Mouse (Mus musculus) liver, embryonic 13.5 days (tissue): Measurements from ENCODE around the gene 1700015F17Rik. TPM values are rescaled to one million over a fixed set of nuclear protein-coding genes. Genes with fewer than 3 reads are reported as not detected.
A peak's percentile ranks its signal among the peaks of the same experiment; 100 is the strongest.

Experiments used
- ATAC-seq: fragments of 200-750 bp; cut with Nextera tagmentation; 2 replicates; pipeline ENCODE4 v1.8.0; 2017; ENCODE audit warnings: low read depth, mild to moderate bottlenecking, moderate number of reproducible peaks, moderate library complexity
- DNase-seq: peaks from one replicate; pipeline ENCODE4 v3.0.0; 2022
- H3K27ac ChIP-seq: fragments of 300-500 bp; sonication (generic); 2 replicates; pipeline ENCODE4 v1.5.1; 2015; ENCODE audit warnings: moderate library complexity, mild to moderate bottlenecking, inconsistent platforms
- H3K27me3 ChIP-seq: fragments of 300-500 bp; sonication (generic); 2 replicates; pipeline ENCODE4 v1.6.1; 2015; ENCODE audit warnings: mild to moderate bottlenecking, inconsistent platforms
- H3K36me3 ChIP-seq: fragments of 300-500 bp; sonication (generic); 2 replicates; pipeline ENCODE4 v1.6.1; 2015; ENCODE audit warnings: mild to moderate bottlenecking, inconsistent platforms
- H3K4me1 ChIP-seq: fragments of 300-500 bp; sonication (generic); replicated peaks from 2 replicates; pipeline ENCODE4 v1.6.1; 2015; ENCODE audit warnings: inconsistent platforms
- H3K4me2 ChIP-seq: fragments of 300-500 bp; sonication (generic); 2 replicates; pipeline ENCODE4 v1.6.1; 2015; ENCODE audit warnings: inconsistent platforms, mild to moderate bottlenecking, moderate library complexity
- H3K4me3 ChIP-seq: fragments of 300-500 bp; sonication (generic); replicated peaks from 2 replicates; pipeline ENCODE4 v1.5.1; 2015; ENCODE audit warnings: mild to moderate bottlenecking, inconsistent platforms
- H3K9ac ChIP-seq: fragments of 300-500 bp; sonication (generic); 2 replicates; pipeline ENCODE4 v1.6.1; 2015; ENCODE audit warnings: mild to moderate bottlenecking, inconsistent platforms
- H3K9me3 ChIP-seq: fragments of 300-500 bp; sonication (generic); replicated peaks from 2 replicates; pipeline ENCODE4 v1.6.1; 2016; ENCODE audit warnings: inconsistent platforms
- WGBS: fragments of 180-500 bp; shearing (Covaris S2); methylation state at CpG from one replicate; pipeline ENCODE4 v1.1.7; 2015; ENCODE audit not compliant: insufficient replicate concordance; 5-methylcytosine and 5-hydroxymethylcytosine counted together
- polyA plus RNA-seq: library from polyadenylated mRNA; unstranded; fragments of >200 nt; fragmentation: Nextera tagmentation; extraction: Ambion mirVana; gene quantifications from 2 replicates; pipeline ENCODE4 v1.2.1, GENCODE M21; 2015

Gene 1700015F17Rik
- polyA plus RNA-seq, 1 experiment from 2014 or later: not detected

GRCm38 (mm10) chr5:5423081-5423480, 55.9 kb downstream of the 1700015F17Rik start:
- Histone ChIP-seq H3K27me3 (no peaks in the 10 kb centered on the region), H3K4me3 (no peak overlapping the region), H3K9ac (no peak overlapping the region), H3K9me3 (no peaks in the 10 kb centered on the region), H3K4me1 (no peaks in the 10 kb centered on the region), H3K36me3 (no peaks in the 10 kb centered on the region), H3K4me2 (no peak overlapping the region), H3K27ac (no peak overlapping the region)
- WGBS: 86% methylated on average over 4 of the region's 4 CpGs
- ATAC-seq (no peak), DNase-seq (no peak)

DNA sequence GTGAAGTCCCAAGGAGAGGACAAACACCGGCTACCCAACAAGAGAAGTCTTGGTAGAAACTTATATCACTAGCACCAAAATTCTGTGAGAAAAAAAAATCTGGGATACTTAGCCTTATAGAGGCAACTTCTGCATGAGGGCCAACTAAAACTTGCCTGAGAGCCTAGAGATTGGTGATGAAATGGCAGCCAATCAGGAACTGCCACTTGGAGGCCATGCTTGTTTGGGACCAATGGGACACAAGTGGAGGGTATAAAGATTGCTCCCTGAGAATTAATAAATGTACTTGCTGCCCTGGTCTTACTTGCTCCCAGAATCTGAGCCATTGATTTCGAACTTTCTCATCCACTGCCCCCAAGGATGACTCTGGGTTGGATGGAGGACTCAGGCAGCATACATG, 57.5 kb downstream of the 1700015F17Rik start:
- 71% methylated on average over 2 of the region's 2 CpGs for WGBS

GRCm38 (mm10) chr5:5419992-5420455, 58.9 kb downstream of the 1700015F17Rik start, which contains the start of gene Cdk14:
Gene Cdk14, minus strand, starts transcription at chr5:5420312.
- Histone ChIP-seq H3K36me3 (no peaks in the 10 kb centered on the region), H3K4me1 (no peaks in the 10 kb centered on the region), H3K27ac (no peak within 1 kb of the TSS; the same call in 1 of the 2 replicates), H3K9me3 (no peaks in the 10 kb centered on the region), H3K9ac (no peak within 1 kb of the TSS), H3K4me3 (no peak within 1 kb of the TSS), H3K4me2 (0 out of 2 replicates have a peak within 1 kb of the TSS, but pooled peaks have one; percentile 9), H3K27me3 (no peaks in the 10 kb centered on the region)
- peak; percentile 41 for ATAC-seq
- WGBS: 18% methylated on average over 9 of the region's 9 CpGs
- no peak for DNase-seq

More for the DNA sequence above, 57.5 kb downstream of the 1700015F17Rik start:
- no peak overlapping the region for H3K4me2 ChIP-seq
- no peak overlapping the region for H3K27ac ChIP-seq
- H3K4me3 ChIP-seq: no peak overlapping the region
- no peaks in the 10 kb centered on the region for H3K4me1 ChIP-seq
- ATAC-seq (no peak), DNase-seq (no peak)
- H3K9ac ChIP-seq: no peak overlapping the region
- no peaks in the 10 kb centered on the region for H3K27me3 ChIP-seq
- H3K9me3 ChIP-seq: no peaks in the 10 kb centered on the region
- H3K36me3 ChIP-seq: no peaks in the 10 kb centered on the region

GRCm38 (mm10) chr5:5419253-5419652, 59.7 kb downstream of the 1700015F17Rik start:
- H3K27ac ChIP-seq: no peak overlapping the region; the same call in 1 of the 2 replicates
- ATAC-seq (no peak), DNase-seq (no peak)
- no peak overlapping the region for H3K4me2 ChIP-seq
- H3K36me3 ChIP-seq: no peaks in the 10 kb centered on the region
- 53% methylated on average over 1 of the region's 1 CpGs for WGBS
- H3K4me3 ChIP-seq: no peak overlapping the region
- no peaks in the 10 kb centered on the region for H3K27me3 ChIP-seq
- no peaks in the 10 kb centered on the region for H3K9me3 ChIP-seq
- H3K9ac ChIP-seq: no peak overlapping the region
- no peaks in the 10 kb centered on the region for H3K4me1 ChIP-seq

- 62% methylated on average over 3 of the region's 3 CpGs for WGBS
- no peak overlapping the region for H3K4me3 ChIP-seq
- H3K9ac ChIP-seq: no peak overlapping the region
- no peak overlapping the region for H3K27ac ChIP-seq
- no peak for DNase-seq
- H3K4me1 ChIP-seq: no peaks in the 10 kb centered on the region
- H3K4me2 ChIP-seq: no peak overlapping the region
- H3K36me3 ChIP-seq: no peaks in the 10 kb centered on the region
- no peak for ATAC-seq
- H3K27me3 ChIP-seq: no peaks in the 10 kb centered on the region
- no peaks in the 10 kb centered on the region for H3K9me3 ChIP-seq
Measured at GRCm38 (mm10) chr5:5414835-5415234, 64.1 kb downstream of the 1700015F17Rik start.

DNA sequence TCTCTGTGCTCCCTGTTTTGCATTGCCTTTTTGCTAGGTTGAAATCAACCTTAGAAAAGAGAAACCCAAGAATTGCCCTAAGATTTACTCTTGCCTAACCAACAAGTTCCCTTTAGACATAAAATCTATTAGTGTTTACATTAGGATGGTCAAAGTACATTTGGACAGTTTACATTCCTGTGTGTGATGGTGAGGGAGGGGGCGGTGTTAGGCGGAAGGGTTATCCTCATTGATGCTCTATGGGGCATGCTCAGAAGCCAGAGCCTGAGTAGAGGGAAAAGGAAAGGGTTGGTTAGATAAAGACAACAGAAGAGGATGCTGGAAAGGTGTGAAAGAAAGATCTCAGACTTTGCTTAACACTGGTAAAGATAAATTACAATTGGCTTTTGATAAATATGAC, 67.1 kb downstream of the 1700015F17Rik start:
- DNase-seq (no peak), ATAC-seq (peak; percentile 61; the same call in 1 of the 2 replicates)
- Histone ChIP-seq H3K4me1 (no peaks in the 10 kb centered on the region), H3K9ac (no peak overlapping the region), H3K9me3 (no peaks in the 10 kb centered on the region), H3K27me3 (no peaks in the 10 kb centered on the region), H3K4me2 (no peak overlapping the region), H3K4me3 (no peak overlapping the region), H3K36me3 (no peaks in the 10 kb centered on the region), H3K27ac (0 out of 2 replicates have a peak overlapping the region, but pooled peaks have one; percentile 16)
- WGBS: 73% methylated on average over 2 of the region's 2 CpGs

- H3K4me1 ChIP-seq: no peaks in the 10 kb centered on the region
- 45% methylated on average over 4 of the region's 4 CpGs for WGBS
- no peaks in the 10 kb centered on the region for H3K27me3 ChIP-seq
- no peaks in the 10 kb centered on the region for H3K36me3 ChIP-seq
- DNase-seq (no peak), ATAC-seq (no peak)
- no peak overlapping the region for H3K27ac ChIP-seq
- no peak overlapping the region for H3K9ac ChIP-seq
- H3K9me3 ChIP-seq: no peaks in the 10 kb centered on the region
- no peak overlapping the region for H3K4me2 ChIP-seq
- H3K4me3 ChIP-seq: no peak overlapping the region
Measured at GRCm38 (mm10) chr5:5401986-5402385, 77.0 kb downstream of the 1700015F17Rik start.

GRCm38 (mm10) chr5:5392786-5393185, 86.2 kb downstream of the 1700015F17Rik start:
- H3K27me3 ChIP-seq: no peaks in the 10 kb centered on the region
- WGBS: 40% methylated on average over 3 of the region's 3 CpGs
- ATAC-seq: no peak

More at GRCm38 (mm10) chr5:5392786-5393185, 86.2 kb downstream of the 1700015F17Rik start:
- no peak overlapping the region for H3K9ac ChIP-seq
- H3K4me1 ChIP-seq: no peaks in the 10 kb centered on the region
- no peak overlapping the region for H3K4me2 ChIP-seq
- H3K4me3 ChIP-seq: no peak overlapping the region
- no peaks in the 10 kb centered on the region for H3K9me3 ChIP-seq
- no peak for DNase-seq
- no peak overlapping the region for H3K27ac ChIP-seq
- no peaks in the 10 kb centered on the region for H3K36me3 ChIP-seq

Other genes with a start within 250 kb of the 1700015F17Rik start
- gene Cdk14, start 58.8 kb downstream of the 1700015F17Rik start, polyA plus RNA-seq: 1.4 and 2.1 TPM in 2 replicates
- gene Cldn12, start 35.8 kb upstream of the 1700015F17Rik start, polyA plus RNA-seq: 8.6 and 10.1 TPM in 2 replicates
- gene Gtpbp10, start 80.4 kb upstream of the 1700015F17Rik start, polyA plus RNA-seq: 11.2 and 13.8 TPM in 2 replicates
- 0.28 and 0.79 TPM in 2 replicates for gene Gm8773, start 94.7 kb upstream of the 1700015F17Rik start, polyA plus RNA-seq
- 0.21 and 0.53 TPM in 2 replicates for gene Cfap69, start 185.1 kb upstream of the 1700015F17Rik start, polyA plus RNA-seq
- 4.9 and 6.6 TPM in 2 replicates for gene Steap2, start 215.4 kb upstream of the 1700015F17Rik start, polyA plus RNA-seq